ENCODE assay signal across 8 mouse cellular contexts in genomic region chr5:76952112-76953040, GRCm38 (mm10). TPM values are rescaled to one million over a fixed set of nuclear protein-coding genes. Genes with fewer than 3 reads are reported as not detected.
DNase-seq lines count a peak whose midpoint lies in the region; ATAC-seq lines count a peak whose summit lies in the region.

No protein-coding gene starts in this region.

- DNase-seq in heart, adult 9 months (ENCODE audit: low spot score in 2 of 2) = no peak
- DNase-seq in ZHBTc4 (ENCODE audit: low read depth, low spot score) = peak; percentile 68
- no peak for DNase-seq in hindbrain, embryonic 14.5 days (ENCODE audit: low spot score)
- no peak for DNase-seq in spleen, adult 18-20 months
- no peak for DNase-seq in layer of hippocampus, postnatal 36 days
- no peak for DNase-seq in urinary bladder, postnatal 36 days (ENCODE audit: low spot score in 2 of 2)

- no peak for ATAC-seq in heart, embryonic 13.5 days (ENCODE audit: extremely low read depth, insufficient number of reproducible peaks, low FRiP score, low TSS enrichment)
- ATAC-seq in hindbrain, embryonic 14.5 days (ENCODE audit: low FRiP score) = no peak
- ATAC-seq in midbrain, embryonic 13.5 days = no peak

- H3K27me3 ChIP-seq in heart, embryonic 13.5 days (replicated peaks) = no peaks in the 10 kb centered on the region
- no peaks in the 10 kb centered on the region for H3K27me3 ChIP-seq in hindbrain, embryonic 14.5 days (ENCODE audit: control insufficient read depth, insufficient read depth, low read length)
- no peaks in the 10 kb centered on the region for H3K27me3 ChIP-seq in midbrain, embryonic 13.5 days

- peak overlapping the region; percentile 92 for H3K9ac ChIP-seq in heart, embryonic 13.5 days
- H3K9ac ChIP-seq in hindbrain, embryonic 14.5 days = peak overlapping the region; percentile 73
- peak overlapping the region; percentile 63 for H3K9ac ChIP-seq in midbrain, embryonic 13.5 days (replicated peaks)

- peaks cover 64% of the 10 kb centered on the region for H3K4me1 ChIP-seq in heart, embryonic 13.5 days
- H3K4me1 ChIP-seq in hindbrain, embryonic 14.5 days (replicated peaks; ENCODE audit: control insufficient read depth, insufficient read depth, low read length) = peaks cover 22% of the 10 kb centered on the region
- H3K4me1 ChIP-seq in midbrain, embryonic 13.5 days (replicated peaks) = peaks cover 33% of the 10 kb centered on the region

- H3K4me3 ChIP-seq in heart, embryonic 13.5 days = peak overlapping the region; percentile 88
- peak overlapping the region; percentile 61 for H3K4me3 ChIP-seq in hindbrain, embryonic 14.5 days (replicated peaks; ENCODE audit: low read length)
- H3K4me3 ChIP-seq in midbrain, embryonic 13.5 days (replicated peaks) = peak overlapping the region; percentile 53

- H3K9me3 ChIP-seq in heart, embryonic 13.5 days = no peaks in the 10 kb centered on the region
- H3K9me3 ChIP-seq in hindbrain, embryonic 14.5 days (ENCODE audit: control insufficient read depth, low read length) = no peaks in the 10 kb centered on the region
- no peaks in the 10 kb centered on the region for H3K9me3 ChIP-seq in midbrain, embryonic 13.5 days

- 15% methylated on average over 7 of the region's 7 CpGs for WGBS in heart, embryonic 13.5 days
- WGBS in hindbrain, embryonic 14.5 days = 20% methylated on average over 7 of the region's 7 CpGs
- WGBS in midbrain, embryonic 13.5 days = 18% methylated on average over 7 of the region's 7 CpGs

- H3K27ac ChIP-seq in heart, embryonic 13.5 days (replicated peaks) = peak overlapping the region; percentile 91
- peak overlapping the region; percentile 84 for H3K27ac ChIP-seq in hindbrain, embryonic 14.5 days
- peak overlapping the region; percentile 83; the same call in 1 of the 2 replicates for H3K27ac ChIP-seq in midbrain, embryonic 13.5 days

- H3K4me2 ChIP-seq in heart, embryonic 13.5 days = peak overlapping the region; percentile 93
- peak overlapping the region; percentile 70 for H3K4me2 ChIP-seq in hindbrain, embryonic 14.5 days (replicated peaks)
- H3K4me2 ChIP-seq in midbrain, embryonic 13.5 days (replicated peaks) = peak overlapping the region; percentile 91

- H3K36me3 ChIP-seq in heart, embryonic 13.5 days = peaks cover 45% of the 10 kb centered on the region
- H3K36me3 ChIP-seq in hindbrain, embryonic 14.5 days (replicated peaks; ENCODE audit: control insufficient read depth, insufficient read depth) = peaks cover 12% of the 10 kb centered on the region
- H3K36me3 ChIP-seq in midbrain, embryonic 13.5 days = peaks cover 14% of the 10 kb centered on the region

RNA-seq across cellular contexts. Expression of gene Ppat, which starts 1.0 kb away (rescaled TPM):
- 20.8 and 25.0 TPM in 2 replicates for polyA plus RNA-seq in heart, embryonic 13.5 days (2015; fragmentation: Nextera tagmentation; extraction: Ambion mirVana)
- 13.7 and 17.4 TPM in 2 replicates for polyA plus RNA-seq in hindbrain, embryonic 14.5 days (2014; fragmentation: Nextera tagmentation; extraction: Ambion mirVana)
- polyA plus RNA-seq in midbrain, embryonic 13.5 days (2015; fragmentation: Nextera tagmentation; extraction: Ambion mirVana) = 13.5 and 14.4 TPM in 2 replicates
- total RNA-seq in layer of hippocampus, postnatal 36 days (2021) = 10 to 100 TPM; 16.3 to 16.5 TPM

RNA-seq across cellular contexts. Expression of gene Paics, which starts 1.3 kb away (rescaled TPM):
- polyA plus RNA-seq in heart, embryonic 13.5 days (2015; fragmentation: Nextera tagmentation; extraction: Ambion mirVana) = 229 and 249 TPM in 2 replicates
- 161 and 188 TPM in 2 replicates for polyA plus RNA-seq in hindbrain, embryonic 14.5 days (2014; fragmentation: Nextera tagmentation; extraction: Ambion mirVana)
- 204 and 205 TPM in 2 replicates for polyA plus RNA-seq in midbrain, embryonic 13.5 days (2015; fragmentation: Nextera tagmentation; extraction: Ambion mirVana)
- 10 to 100 TPM; 84.2 to 92.1 TPM for total RNA-seq in layer of hippocampus, postnatal 36 days (2021)

RNA-seq across cellular contexts. Expression of gene Srp72, which starts 22.1 kb away (rescaled TPM):
- polyA plus RNA-seq in heart, embryonic 13.5 days (2015; fragmentation: Nextera tagmentation; extraction: Ambion mirVana) = 48.4 and 55.4 TPM in 2 replicates
- polyA plus RNA-seq in hindbrain, embryonic 14.5 days (2014; fragmentation: Nextera tagmentation; extraction: Ambion mirVana) = 87.6 and 95.2 TPM in 2 replicates
- 77.5 and 87.5 TPM in 2 replicates for polyA plus RNA-seq in midbrain, embryonic 13.5 days (2015; fragmentation: Nextera tagmentation; extraction: Ambion mirVana)
- total RNA-seq in layer of hippocampus, postnatal 36 days (2021) = 100 to 1,000 TPM in 1 of 2 experiments, 10 to 100 TPM in 1; 99.8 to 101 TPM

RNA-seq across cellular contexts. Expression of gene Aasdh, which starts 47.1 kb away (rescaled TPM):
- polyA plus RNA-seq in heart, embryonic 13.5 days (2015; fragmentation: Nextera tagmentation; extraction: Ambion mirVana) = 14.8 and 18.9 TPM in 2 replicates
- 14.0 and 18.6 TPM in 2 replicates for polyA plus RNA-seq in hindbrain, embryonic 14.5 days (2014; fragmentation: Nextera tagmentation; extraction: Ambion mirVana)
- 24.8 and 26.2 TPM in 2 replicates for polyA plus RNA-seq in midbrain, embryonic 13.5 days (2015; fragmentation: Nextera tagmentation; extraction: Ambion mirVana)
- 10 to 100 TPM; 23.1 to 27.3 TPM for total RNA-seq in layer of hippocampus, postnatal 36 days (2021)

RNA-seq across cellular contexts. Expression of gene Arl9, which starts 51.5 kb away (rescaled TPM):
- 0.31 TPM in 1 of 2 replicates, not detected in the other for polyA plus RNA-seq in heart, embryonic 13.5 days (2015; fragmentation: Nextera tagmentation; extraction: Ambion mirVana)
- not detected in 2 replicates for polyA plus RNA-seq in hindbrain, embryonic 14.5 days (2014; fragmentation: Nextera tagmentation; extraction: Ambion mirVana)
- not detected in 2 replicates for polyA plus RNA-seq in midbrain, embryonic 13.5 days (2015; fragmentation: Nextera tagmentation; extraction: Ambion mirVana)
- total RNA-seq in layer of hippocampus, postnatal 36 days (2021) = not detected
